Mouse (Mus musculus): ENCODE results near the gene Atp6v1e2. TPM values are rescaled to one million over a fixed set of nuclear protein-coding genes. Genes with fewer than 3 reads are reported as not detected.

The Atp6v1e2 gene
- total and polyA plus RNA-seq, 3 experiments, result not detected

GRCm38 (mm10) chr17:86943158-86943557, 4.5 kb downstream of the Atp6v1e2 start:
- Histone ChIP-seq H3K9me3 (replicated peaks; ENCODE audit: low read length) (no peaks in the 10 kb centered on the region), H3K4me3 (replicated peaks in 1 of 3; ENCODE audit: low read depth in 2 of 3, low read length in 2 of 3, poor library complexity in 1 of 3) (no peak overlapping the region), H3K36me3 (replicated peaks in 1 of 2; ENCODE audit: control insufficient read depth in 1 of 2, insufficient read depth in 1 of 2, low read length in 1 of 2) (no peaks in the 10 kb centered on the region), H3K79me2 (replicated peaks; ENCODE audit: control insufficient read depth, extremely low read depth, insufficient read depth, poor library complexity, severe bottlenecking) (no peaks in the 10 kb centered on the region), H3K27me3 (replicated peaks) (peaks cover 6% of the 10 kb centered on the region), H3K27ac (ENCODE audit: insufficient read depth, low read depth) (no peak overlapping the region), H3K4me2 (ENCODE audit: insufficient read depth, low read depth, poor library complexity, severe bottlenecking) (no peak overlapping the region), H3K9ac (ENCODE audit: insufficient read depth, low read depth) (no peak overlapping the region), H3K4me1 (ENCODE audit: control insufficient read depth in 1 of 2, insufficient read depth in 2 of 2) (peaks cover 0 to 1% of the 10 kb centered on the region in 2 experiments; a peak in 1 of 4 replicates)
- in situ Hi-C loops (cut with MboI; ENCODE audit: low pct_ligation_motif_present, low pct_unique_long_range_greater_than_20kb, low sequenced_read_pairs), result no loop called here
- no peak for DNase-seq (ENCODE audit: extremely low read depth)
- TF ChIP-seq SIN3A (IDR thresholded peaks at IDR 0.05; ENCODE audit: low read length), result no peak
- no peak for TF ChIP-seq JUND (conservative IDR thresholded peaks at IDR 0.05; ENCODE audit: low read depth, low read length)
- no peak for TF ChIP-seq CHD2 (IDR thresholded peaks at IDR 0.05; ENCODE audit: low read length)
- TF ChIP-seq TBP (conservative IDR thresholded peaks at IDR 0.05; ENCODE audit: low read depth, low read length), result no peak
- TF ChIP-seq KAT2A (IDR thresholded peaks at IDR 0.05; ENCODE audit: insufficient replicate concordance, low read length), result no peak
- TF ChIP-seq MYC (IDR thresholded peaks at IDR 0.05; ENCODE audit: low read depth, low read length), result no peak
- no peak for TF ChIP-seq MAZ (IDR thresholded peaks at IDR 0.05; ENCODE audit: low read depth, low read length)
- no peak for TF ChIP-seq NELFE (IDR thresholded peaks at IDR 0.05; ENCODE audit: low read depth, low read length)
- no peak for TF ChIP-seq UBTF (IDR thresholded peaks at IDR 0.05; ENCODE audit: low read depth, low read length)
- TF ChIP-seq SMC3 (IDR thresholded peaks at IDR 0.05; ENCODE audit: low read depth, low read length), result no peak
- no peak for TF ChIP-seq ZMIZ1 (IDR thresholded peaks at IDR 0.05; ENCODE audit: low read depth, low read length)
- TF ChIP-seq CHD1 (IDR thresholded peaks at IDR 0.05; ENCODE audit: low read depth, low read length), result no peak
- no peak for TF ChIP-seq GABPA (IDR thresholded peaks at IDR 0.05; ENCODE audit: insufficient replicate concordance, low read depth, low read length)
- no peak for TF ChIP-seq USF2 (conservative IDR thresholded peaks at IDR 0.05; ENCODE audit: low read depth, low read length)
- dilution Hi-C loops (cut with MboI; ENCODE audit: extremely low pct_ligation_motif_present, extremely low pct_unique_long_range_greater_than_20kb, low sequenced_read_pairs), result no loop called here

- no peak overlapping the region for H3K4me3 ChIP-seq (replicated peaks in 1 of 3; ENCODE audit: low read depth in 2 of 3, low read length in 2 of 3, poor library complexity in 1 of 3)
- H3K9ac ChIP-seq (ENCODE audit: insufficient read depth, low read depth), result no peak overlapping the region
- no peak overlapping the region for H3K27ac ChIP-seq (ENCODE audit: insufficient read depth, low read depth)
- no peaks in the 10 kb centered on the region for H3K9me3 ChIP-seq (replicated peaks; ENCODE audit: low read length)
- in situ Hi-C loops (cut with MboI; ENCODE audit: low pct_ligation_motif_present, low pct_unique_long_range_greater_than_20kb, low sequenced_read_pairs) (no loop called here), dilution Hi-C loops (cut with MboI; ENCODE audit: extremely low pct_ligation_motif_present, extremely low pct_unique_long_range_greater_than_20kb, low sequenced_read_pairs) (no loop called here)
- H3K36me3 ChIP-seq (replicated peaks in 1 of 2; ENCODE audit: control insufficient read depth in 1 of 2, insufficient read depth in 1 of 2, low read length in 1 of 2), result no peaks in the 10 kb centered on the region
- peaks cover 6% of the 10 kb centered on the region for H3K27me3 ChIP-seq (replicated peaks)
- peaks cover 0 to 9% of the 10 kb centered on the region in 2 experiments; a peak in 2 of 4 replicates for H3K4me1 ChIP-seq (ENCODE audit: control insufficient read depth in 1 of 2, insufficient read depth in 2 of 2)
- H3K4me2 ChIP-seq (ENCODE audit: insufficient read depth, low read depth, poor library complexity, severe bottlenecking), result no peak overlapping the region
- no peak for DNase-seq (ENCODE audit: extremely low read depth)
- no peaks in the 10 kb centered on the region for H3K79me2 ChIP-seq (replicated peaks; ENCODE audit: control insufficient read depth, extremely low read depth, insufficient read depth, poor library complexity, severe bottlenecking)
- TF ChIP-seq ZMIZ1 (IDR thresholded peaks at IDR 0.05; ENCODE audit: low read depth, low read length), result no peak
- no peak for TF ChIP-seq TBP (conservative IDR thresholded peaks at IDR 0.05; ENCODE audit: low read depth, low read length)
- no peak for TF ChIP-seq HCFC1 (IDR thresholded peaks at IDR 0.05; ENCODE audit: low read depth, low read length)
- TF ChIP-seq TCF12 (IDR thresholded peaks at IDR 0.05; ENCODE audit: low read depth, low read length), result no peak
- no peak for TF ChIP-seq MYC (IDR thresholded peaks at IDR 0.05; ENCODE audit: low read depth, low read length)
- TF ChIP-seq E2F4 (IDR thresholded peaks at IDR 0.05; ENCODE audit: insufficient replicate concordance, low read depth, low read length), result no peak
- no peak for TF ChIP-seq MAFK (IDR thresholded peaks at IDR 0.05; ENCODE audit: insufficient replicate concordance, low read length)
- TF ChIP-seq CTCF (conservative IDR thresholded peaks at IDR 0.05 in 1 of 2, IDR thresholded peaks at IDR 0.05 in 1 of 2; ENCODE audit: low read depth in 2 of 2, low read length in 2 of 2), result no peak
- no peak for TF ChIP-seq RCOR1 (conservative IDR thresholded peaks at IDR 0.05; ENCODE audit: low read depth, low read length)
These were observed 5.6 kb downstream of the Atp6v1e2 start for GRCm38 (mm10) chr17:86942112-86942511.
